Mouse (Mus musculus) liver, adult 10 weeks (tissue): Measurements from ENCODE around the gene Wdr46. TPM values are rescaled to one million over a fixed set of nuclear protein-coding genes. Genes with fewer than 3 reads are reported as not detected.

Source experiments
- polyA plus RNA-seq: library from polyadenylated mRNA; stranded (reverse); fragments of 350-450 nt; fragmentation: Illumina TruSeq; extraction: RNeasy Lipid Tissue Mini Kit (QIAGEN cat#74804); gene quantifications from one replicate; pipeline ENCODE4 v1.2.3, GENCODE M21; 2014; ENCODE audit warnings: low read depth, low replicate concordance

Gene Wdr46
- polyA plus RNA-seq, result 1.2 TPM

DNA sequence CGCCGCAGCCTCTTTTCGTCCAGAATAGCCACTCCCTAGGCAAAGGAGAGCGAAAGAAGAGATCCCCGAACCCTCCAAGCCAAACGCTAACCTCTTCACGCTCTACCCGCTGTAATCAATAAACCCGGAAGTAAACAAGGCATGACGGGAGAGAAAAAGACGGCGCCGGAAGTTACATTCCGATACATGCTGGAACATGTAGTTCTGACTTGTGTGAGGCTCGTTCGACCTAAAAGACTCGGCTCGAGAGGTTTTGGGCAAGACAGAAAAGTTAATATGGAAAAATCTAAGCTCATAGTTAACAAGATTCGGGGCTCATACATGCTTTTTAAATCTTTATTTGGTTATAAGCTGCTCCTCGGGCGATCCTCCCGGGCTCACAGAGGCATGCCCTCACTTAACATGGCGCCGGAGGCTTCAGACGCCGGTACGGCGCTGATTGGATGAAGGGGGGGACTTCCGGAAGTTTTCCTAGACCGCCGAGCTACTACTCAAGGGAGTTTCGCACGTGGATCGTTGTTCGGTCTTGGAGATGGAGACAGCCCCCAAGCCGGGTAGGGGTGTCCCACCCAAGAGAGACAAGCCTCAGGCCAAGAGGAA, at the start of gene Wdr46, which contains the start of gene Pfdn6:
Gene Wdr46 (plus strand): TSS at position 455 of the 600 bp plus-strand sequence.
Gene Pfdn6 (minus strand): TSS at position 138 of the 600 bp plus-strand sequence.

DNA sequence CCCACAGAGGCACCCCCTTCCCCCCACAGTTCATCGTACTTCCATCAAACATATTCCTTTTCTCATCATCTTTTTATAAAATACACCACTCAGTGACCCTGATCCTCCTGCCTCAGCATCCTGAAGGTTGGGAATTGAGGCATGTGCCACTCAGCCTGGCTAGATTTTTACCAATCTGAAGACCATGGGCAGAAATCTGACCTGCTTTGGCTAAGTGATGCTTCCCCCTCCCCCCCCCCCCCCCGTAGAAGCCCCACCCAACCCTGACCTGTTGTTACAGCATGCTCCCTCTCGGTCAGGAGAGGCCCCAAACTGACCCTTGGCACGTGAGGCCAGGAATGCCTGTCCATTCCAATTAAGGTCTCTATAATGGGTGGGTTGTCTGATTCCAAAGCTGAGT, 35.6 kb upstream of the Wdr46 start, which contains the start of gene Platr17:
Gene Platr17 (plus strand): TSS at position 301 of the 400 bp plus-strand sequence.

DNA sequence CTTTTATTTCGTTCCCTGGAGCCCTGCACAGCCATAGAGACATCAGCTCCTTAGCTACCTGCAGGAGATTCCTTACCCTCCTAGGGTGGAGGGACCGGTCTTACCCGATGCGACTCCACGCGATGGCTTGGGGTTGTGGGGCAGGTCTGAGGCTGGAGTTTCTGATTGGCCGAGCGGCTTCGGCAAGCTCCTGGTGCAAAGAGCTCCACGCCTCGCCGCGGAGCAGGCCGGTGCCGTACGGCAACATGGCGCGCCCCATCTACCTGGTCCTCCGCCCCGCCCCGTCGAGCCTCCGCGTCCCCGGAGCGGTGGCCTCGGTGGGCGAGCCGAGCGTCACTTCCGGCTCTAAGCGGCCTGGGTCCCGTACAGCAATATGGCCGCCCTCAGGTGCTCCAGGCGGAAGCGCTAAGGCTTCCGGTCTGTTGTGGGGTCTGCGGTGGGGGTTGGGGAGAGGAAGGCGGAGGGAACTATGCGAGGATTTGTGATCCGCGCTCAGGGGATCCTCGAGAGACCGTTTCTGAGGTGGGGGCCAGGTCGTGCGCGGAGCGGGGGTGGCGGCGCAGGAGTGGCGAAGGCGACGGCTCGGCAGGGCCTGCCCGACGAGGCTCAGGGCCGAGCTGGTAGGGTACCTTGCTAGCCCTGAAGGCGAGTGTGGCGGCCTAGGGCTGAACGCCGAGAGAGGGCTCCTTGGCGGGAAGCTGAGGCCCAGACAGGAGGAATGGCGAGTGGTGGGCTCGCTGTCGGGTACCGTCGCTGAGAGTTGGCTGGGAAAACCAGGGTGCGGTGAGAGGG, 31.2 kb upstream of the Wdr46 start, which contains the start of gene Daxx:
Gene Daxx (plus strand): TSS at position 338 of the 792 bp plus-strand sequence.

GRCm38 (mm10) chr17:33915671-33916250, 24.7 kb upstream of the Wdr46 start, which contains the start of the genes Tapbp and Zbtb22:
Gene Tapbp (plus strand): TSS chr17:33915899.
Gene Zbtb22 (plus strand): TSS chr17:33915904.

GRCm38 (mm10) chr17:33929371-33930279, 10.8 kb upstream of the Wdr46 start, which contains the start of gene Rgl2:
Gene Rgl2 (plus strand): TSS chr17:33929543.

DNA sequence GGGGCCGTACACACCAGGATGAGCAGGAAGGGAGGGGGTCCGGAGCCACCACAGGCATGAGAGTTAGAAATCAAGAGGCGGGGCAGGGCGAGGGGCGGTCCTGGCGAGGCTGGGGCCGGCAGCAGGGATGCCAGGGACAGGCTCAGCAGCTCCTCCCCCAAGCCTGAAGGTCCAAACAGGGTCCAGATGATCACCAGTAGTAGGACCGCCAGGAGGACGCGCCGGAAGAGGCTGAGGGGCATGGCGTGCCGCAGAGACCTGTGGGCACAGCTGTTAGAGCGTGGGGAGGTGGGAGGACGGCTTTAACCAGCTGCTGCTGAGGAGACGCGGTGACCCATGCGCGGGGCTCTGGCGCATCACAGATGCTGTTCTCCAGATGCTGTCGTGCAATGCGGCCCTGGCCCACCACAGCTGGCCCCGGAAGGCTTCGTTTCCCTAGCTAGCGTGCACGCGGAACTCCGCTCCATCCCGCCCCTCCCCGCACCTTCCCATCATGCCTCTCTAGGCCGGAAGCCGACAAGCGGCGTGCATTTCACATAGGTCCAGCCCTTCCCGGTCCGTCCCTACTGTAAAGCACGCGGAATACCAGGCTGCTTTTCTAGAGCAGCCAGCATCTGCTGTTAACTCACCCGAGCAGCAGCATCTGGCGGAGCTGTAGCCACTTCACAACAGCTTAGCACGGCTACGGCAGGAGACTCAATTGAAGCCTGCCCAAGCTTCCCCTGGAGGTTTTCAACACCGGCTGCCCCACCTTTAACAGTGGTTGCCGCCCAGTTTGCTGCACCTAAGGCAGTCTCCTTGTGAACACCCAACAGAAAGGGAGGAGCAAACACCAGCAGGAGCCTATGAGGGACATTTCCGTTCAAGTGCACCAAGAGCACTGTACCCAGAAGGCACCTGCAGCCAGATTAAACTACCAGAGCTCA, 10.8 kb downstream of the Wdr46 start, which contains the start of gene B3galt4:
Gene B3galt4 (minus strand): TSS at position 468 of the 926 bp plus-strand sequence.

GRCm38 (mm10) chr17:33955555-33956214, 15.2 kb downstream of the Wdr46 start, which contains the start of the genes Vps52 and Rps18:
Gene Vps52 (plus strand): TSS chr17:33955812.
Gene Rps18 (minus strand): TSS chr17:33956001.

Other genes starting within 250 kb of the Wdr46 start
- 24.2 TPM for gene March2, start 222.0 kb upstream of the Wdr46 start, polyA plus RNA-seq
- 9.3 TPM for gene Rab11b, start 180.1 kb upstream of the Wdr46 start, polyA plus RNA-seq
- gene Angptl4, start 158.8 kb upstream of the Wdr46 start, polyA plus RNA-seq, result 8.0 TPM
- 3.1 TPM for gene Kank3, start 130.1 kb upstream of the Wdr46 start, polyA plus RNA-seq
- 37.1 TPM for gene Rps28, start 116.1 kb upstream of the Wdr46 start, polyA plus RNA-seq
- 24.4 TPM for gene Ndufa7, start 116.1 kb upstream of the Wdr46 start, polyA plus RNA-seq
- gene Cd320, start 97.6 kb upstream of the Wdr46 start, polyA plus RNA-seq, result 1.5 TPM
- gene Gm7029, start 66.8 kb upstream of the Wdr46 start, polyA plus RNA-seq, result not detected
- gene Kifc1, start 50.0 kb upstream of the Wdr46 start, polyA plus RNA-seq, result not detected
- gene Platr17, start 35.5 kb upstream of the Wdr46 start, polyA plus RNA-seq, result not detected
- 3.7 TPM for gene Daxx, start 31.2 kb upstream of the Wdr46 start, polyA plus RNA-seq
- 29.5 TPM for gene Tapbp, start 24.8 kb upstream of the Wdr46 start, polyA plus RNA-seq
- 1.7 TPM for gene Zbtb22, start 24.8 kb upstream of the Wdr46 start, polyA plus RNA-seq
- gene Rgl2, start 11.1 kb upstream of the Wdr46 start, polyA plus RNA-seq, result 0.64 TPM
- gene Pfdn6, start 317 bp upstream of the Wdr46 start, polyA plus RNA-seq, result 12.6 TPM
- not detected for gene B3galt4, start 10.8 kb downstream of the Wdr46 start, polyA plus RNA-seq
- 3.0 TPM for gene Vps52, start 15.2 kb downstream of the Wdr46 start, polyA plus RNA-seq
- 51.8 TPM for gene Rps18, start 15.3 kb downstream of the Wdr46 start, polyA plus RNA-seq
- gene H2-K1, start 59.7 kb downstream of the Wdr46 start, polyA plus RNA-seq, result 848 TPM
- 1.8 TPM for gene Ring1, start 84.0 kb downstream of the Wdr46 start, polyA plus RNA-seq
- gene H2-Ke6, start 87.4 kb downstream of the Wdr46 start, polyA plus RNA-seq, result 13.3 TPM
- 3.2 TPM for gene Slc39a7, start 91.0 kb downstream of the Wdr46 start, polyA plus RNA-seq
- gene Rxrb, start 91.2 kb downstream of the Wdr46 start, polyA plus RNA-seq, result 1.4 TPM
- not detected for gene Col11a2, start 98.8 kb downstream of the Wdr46 start, polyA plus RNA-seq
- gene H2-Oa, start 151.7 kb downstream of the Wdr46 start, polyA plus RNA-seq, result not detected
- 1.2 TPM for gene H2-DMa, start 178.9 kb downstream of the Wdr46 start, polyA plus RNA-seq
- 94.0 TPM for gene Brd2, start 182.0 kb downstream of the Wdr46 start, polyA plus RNA-seq
- gene H2-DMb2, start 202.6 kb downstream of the Wdr46 start, polyA plus RNA-seq, result 0.64 TPM
- gene H2-DMb1, start 212.4 kb downstream of the Wdr46 start, polyA plus RNA-seq, result 2.6 TPM
- 2.8 TPM for gene Tap1, start 246.9 kb downstream of the Wdr46 start, polyA plus RNA-seq
- 6.2 TPM for gene Psmb9, start 247.1 kb downstream of the Wdr46 start, polyA plus RNA-seq